Mouse (Mus musculus) right cerebral cortex, postnatal 4 days (tissue): ENCODE measurements around the gene Psd4.

Experiments
- DNase-seq: peaks from one replicate; pipeline ENCODE4 v3.0.0-alpha.2; 2022

The Psd4 gene

DNA sequence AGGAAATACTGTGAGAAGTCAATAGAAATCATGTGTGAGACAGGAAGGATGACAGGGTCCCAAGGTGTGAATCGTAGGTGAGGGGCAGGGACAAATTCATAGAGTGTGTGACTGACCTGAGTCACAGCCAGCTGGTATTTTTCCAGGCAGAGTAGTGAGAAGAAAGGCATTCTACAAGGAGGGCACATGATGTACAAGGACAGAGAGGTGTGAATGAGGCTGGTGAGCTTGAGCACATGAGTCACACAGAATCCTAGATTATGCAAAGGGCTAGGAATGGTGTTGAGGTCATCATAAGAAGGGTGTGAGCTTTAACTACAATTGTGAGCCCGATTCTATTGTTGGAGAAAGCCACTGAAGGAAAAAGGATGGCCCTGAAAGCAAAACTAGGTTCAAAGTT lies 72.7 kb downstream of the Psd4 start:
- no peak for DNase-seq

DNA sequence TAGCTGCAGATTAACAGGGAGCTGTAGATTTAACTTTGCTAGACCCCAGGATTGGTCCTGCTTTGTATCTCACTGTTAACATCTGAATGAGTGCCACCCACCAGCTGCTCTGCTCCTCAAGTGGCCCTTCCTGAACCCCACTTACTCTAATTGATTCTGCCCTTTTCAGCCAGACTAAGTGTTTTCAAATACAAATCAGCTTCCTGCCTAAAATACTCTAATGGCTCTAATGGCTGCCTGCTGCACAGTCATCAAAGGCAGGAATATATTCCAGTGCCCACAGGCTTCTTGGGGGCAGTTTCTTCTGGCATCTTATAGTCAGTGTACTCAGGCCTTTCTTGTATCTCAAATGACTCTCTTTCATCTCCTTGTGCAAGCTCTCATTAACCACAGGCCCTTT lies 74.5 kb downstream of the Psd4 start:
- no peak for DNase-seq

DNA sequence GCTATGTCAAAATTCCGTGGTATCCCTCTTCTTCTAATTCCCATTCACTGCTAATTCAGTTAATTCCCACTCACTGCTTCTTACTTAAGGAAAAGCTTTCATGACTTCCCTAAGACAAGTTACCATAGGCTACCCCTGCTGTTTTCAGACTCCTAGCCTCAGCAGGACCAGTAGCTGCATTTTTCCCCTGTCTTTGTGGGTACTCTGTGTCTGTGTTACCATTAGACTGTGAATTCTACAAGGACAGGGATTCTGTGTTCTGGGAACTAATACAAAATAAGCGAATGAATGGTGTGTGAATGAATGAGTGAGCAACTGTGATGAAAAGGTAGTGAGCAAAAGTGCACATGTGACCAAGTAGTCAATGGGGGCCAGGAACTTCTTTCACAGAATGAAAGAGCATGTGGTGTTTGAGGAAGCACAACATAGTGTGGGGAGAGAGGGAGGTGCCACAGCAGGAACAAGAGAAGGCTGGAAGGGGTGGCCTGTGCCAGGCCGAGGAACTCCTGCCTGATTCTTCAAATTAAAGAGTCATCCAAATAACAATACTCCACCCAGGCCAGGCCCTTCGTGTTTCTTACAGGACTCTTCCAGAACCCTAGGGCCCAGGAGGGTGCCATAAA lies 75.0 kb downstream of the Psd4 start:
- DNase-seq: no peak

DNA sequence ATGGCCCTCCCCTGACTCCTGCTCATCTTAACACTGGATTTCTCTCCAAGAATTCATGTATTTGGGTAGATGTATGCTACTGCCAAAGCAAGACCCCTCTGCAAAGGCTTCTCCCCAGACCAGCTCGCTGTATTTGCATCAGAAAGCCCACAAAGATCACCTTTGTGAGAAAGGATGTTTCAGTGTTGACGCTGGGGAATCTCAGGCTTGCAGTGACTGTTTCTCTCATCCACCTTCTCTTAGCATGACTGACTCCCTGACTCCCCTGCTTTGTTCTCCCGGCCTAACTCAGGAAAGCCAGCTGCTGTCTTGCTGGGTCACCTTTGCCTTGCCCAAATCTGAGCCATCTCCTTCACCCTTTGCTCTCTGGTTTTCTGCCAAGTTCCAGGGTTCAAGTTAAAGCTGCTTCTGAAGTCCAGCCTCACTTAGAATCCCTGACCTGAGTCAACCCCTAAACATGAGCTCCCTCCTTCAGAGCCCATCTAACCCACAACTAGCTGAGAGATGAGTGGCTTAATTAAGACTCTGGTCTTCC lies 75.9 kb downstream of the Psd4 start:
- no peak for DNase-seq

DNA sequence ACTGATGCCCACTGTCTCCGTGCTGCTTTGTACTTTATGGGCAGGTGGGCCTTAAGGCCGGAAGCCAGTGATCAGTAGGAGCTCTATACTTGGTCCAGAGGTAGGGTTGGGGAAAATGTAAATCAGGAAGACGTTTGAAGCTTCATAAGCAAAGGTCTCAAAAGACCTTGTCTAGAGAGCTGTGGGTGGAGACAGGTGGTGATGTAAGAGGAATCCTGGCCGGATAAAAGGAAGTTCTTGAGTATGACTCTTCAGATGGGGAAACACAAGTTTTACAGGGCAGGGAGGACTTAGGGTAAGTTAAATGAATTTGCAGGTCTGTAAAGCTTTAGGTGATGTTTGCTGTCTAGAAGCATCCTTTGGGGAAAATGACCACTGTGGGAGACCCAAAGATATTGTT lies 81.7 kb downstream of the Psd4 start:
- DNase-seq: no peak

DNA sequence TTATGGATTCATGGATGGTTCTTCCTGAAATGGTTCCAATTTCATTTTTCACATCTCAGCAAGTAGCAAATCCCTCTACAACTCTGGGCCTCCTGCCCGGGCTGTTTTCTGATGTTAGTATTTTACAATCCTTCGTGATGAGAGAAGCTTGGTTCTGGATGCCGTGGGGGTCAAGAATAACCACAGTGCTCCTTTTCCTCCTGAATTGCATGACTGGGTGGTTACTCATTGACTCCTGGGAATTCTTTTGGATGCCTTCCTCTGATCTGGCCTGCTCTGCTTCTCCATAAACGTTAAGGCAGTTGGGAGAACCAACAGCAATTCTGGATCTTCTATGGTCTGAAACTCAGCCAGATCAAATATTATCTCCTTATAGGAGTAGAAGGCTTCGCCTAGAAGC lies 85.8 kb downstream of the Psd4 start:
- no peak for DNase-seq

DNA sequence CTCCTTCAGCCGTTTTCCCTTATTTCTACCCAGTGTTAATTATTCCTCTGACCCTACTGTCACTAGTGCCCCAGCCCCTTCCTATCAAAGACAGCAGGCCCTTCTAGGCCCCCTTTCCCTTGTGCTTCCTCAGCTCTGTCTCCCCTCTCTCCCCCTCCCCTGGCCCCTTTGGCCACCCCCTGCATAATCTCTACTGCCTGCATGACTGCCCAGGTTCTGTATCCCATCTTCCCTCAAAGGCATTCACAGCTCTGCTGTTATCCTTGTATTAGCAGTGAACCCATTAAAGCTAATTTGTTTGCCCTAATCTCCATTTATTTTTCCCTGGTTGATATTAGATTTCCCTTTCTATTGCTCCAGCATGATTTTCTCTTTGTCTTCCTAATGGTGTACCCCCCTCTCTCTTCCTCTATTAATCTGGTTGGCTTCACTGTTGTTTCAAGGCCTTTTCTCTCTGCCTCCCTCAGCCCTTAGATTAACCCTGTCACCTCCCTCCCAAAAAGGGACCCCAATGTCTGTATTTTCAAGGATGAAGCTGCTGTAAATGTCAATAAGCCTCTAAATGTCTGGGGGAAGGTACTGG lies 87.1 kb downstream of the Psd4 start:
- DNase-seq: no peak

DNA sequence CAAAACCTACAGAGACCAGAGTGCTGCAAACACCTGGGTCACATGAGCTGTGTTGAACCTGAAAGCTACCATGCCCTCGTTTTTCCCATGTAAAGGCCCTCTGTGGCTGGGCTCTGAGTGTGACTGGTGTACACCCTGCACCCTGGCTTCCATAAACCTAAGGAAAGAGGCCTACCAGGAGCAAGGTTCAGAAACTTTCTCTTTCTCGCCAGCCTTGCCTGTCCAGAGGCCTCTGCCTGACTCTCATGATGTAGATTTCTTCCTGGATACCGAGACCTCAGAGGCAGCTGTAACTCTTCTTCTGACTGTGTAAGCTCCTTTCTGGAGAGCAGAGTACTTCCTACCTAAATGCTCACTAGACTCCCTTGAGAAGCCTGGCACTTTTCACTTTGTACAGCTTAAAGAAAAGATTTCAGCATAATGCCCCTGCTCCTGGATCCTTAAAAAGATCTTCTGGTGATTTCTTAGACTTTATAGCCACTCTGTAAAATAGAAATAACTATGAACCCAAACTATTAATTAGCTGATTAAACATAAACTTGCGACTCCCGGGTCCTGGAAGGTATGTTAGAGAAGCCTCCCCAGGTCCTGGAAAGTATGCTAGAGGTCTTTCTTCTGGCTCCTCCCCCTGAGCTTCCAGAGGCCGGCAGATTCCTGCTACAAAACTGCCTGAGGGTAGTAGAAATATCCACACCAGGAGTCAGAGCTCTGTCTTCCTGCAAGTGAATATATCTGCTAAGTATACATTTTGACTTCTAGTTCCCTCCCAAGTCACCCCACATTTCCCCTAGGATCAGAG lies 87.9 kb downstream of the Psd4 start:
- no peak for DNase-seq

DNA sequence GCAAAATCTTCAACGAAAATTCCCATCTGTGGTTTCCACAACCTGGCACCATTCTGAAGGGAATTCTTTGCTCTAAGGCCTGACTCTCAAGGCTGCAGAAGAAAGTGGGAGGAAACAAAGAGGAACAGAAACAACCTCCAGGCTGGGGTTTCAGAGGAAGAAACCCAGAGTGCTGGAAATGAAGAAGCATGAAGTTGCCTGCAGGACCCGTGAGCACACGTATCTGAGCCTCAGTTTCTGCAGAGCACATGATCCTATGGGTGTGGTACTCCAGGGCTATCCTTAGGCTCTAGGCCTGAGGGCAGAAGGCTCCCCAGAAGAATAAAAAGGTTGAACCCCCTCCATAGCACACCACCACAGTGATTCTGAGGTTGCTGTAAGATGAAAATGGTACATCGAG lies 89.5 kb downstream of the Psd4 start:
- no peak for DNase-seq

DNA sequence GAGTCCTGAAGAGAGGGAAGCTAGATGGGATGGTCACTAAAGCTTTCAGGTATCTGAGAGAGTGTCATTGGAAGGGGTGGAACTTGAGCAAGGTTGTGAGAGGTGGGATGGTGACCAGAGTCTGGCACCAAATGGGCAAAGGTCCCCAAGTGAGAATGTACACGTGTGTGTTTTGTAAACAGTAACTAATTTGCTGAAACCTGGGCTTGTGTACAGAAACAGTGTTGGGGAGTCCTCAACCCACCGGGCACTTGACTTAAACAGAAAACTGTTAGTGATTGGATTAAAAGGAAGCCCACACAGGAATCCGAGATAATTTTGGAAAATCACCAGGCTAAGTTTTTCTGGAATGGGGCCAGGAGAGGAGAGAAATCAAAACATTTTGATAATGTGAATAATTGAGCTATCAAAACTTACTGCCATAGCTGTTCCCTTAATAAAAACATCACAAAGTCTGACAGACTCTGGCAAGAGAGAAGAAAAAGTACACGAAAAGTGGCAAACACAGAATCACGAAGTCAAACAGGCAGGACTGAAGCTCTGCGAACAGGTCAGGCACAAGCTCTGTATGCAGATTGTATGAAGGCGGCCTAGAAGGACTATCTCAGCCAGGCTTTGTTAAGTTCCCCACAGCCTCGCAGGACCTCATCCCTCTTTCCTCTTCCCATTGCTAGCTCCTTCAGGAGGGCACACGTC lies 92.9 kb downstream of the Psd4 start:
- DNase-seq: no peak

DNA sequence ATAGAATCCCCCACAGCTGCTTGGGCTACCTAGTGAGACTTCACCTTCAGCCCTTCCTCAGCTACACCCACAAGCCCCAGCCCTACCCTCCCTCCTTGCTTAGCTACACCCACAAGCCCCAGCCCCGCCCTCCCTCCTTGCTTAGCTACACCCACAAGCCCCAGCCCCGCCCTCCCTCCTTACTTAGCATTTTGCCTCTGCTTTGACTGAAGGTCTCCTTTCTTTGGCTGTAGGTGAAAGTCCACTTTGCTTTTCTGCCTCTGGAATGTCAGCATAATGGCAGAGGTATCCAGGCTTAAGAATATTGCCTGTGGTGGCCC lies 93.4 kb downstream of the Psd4 start:
- DNase-seq: no peak
